Mouse (Mus musculus) limb, embryonic 10.5 days (tissue): ENCODE measurements around the gene Slco2a1. TPM values are rescaled to one million over a fixed set of nuclear protein-coding genes. Genes with fewer than 3 reads are reported as not detected.

Experiments
- DNase-seq: peaks from one replicate; pipeline ENCODE4 v3.0.0-alpha.2; 2017; ENCODE audit warnings: low spot score
- H3K27ac ChIP-seq: fragments of 300-500 bp; sonication (generic); 2 replicates; pipeline ENCODE4 v1.5.1; 2016; ENCODE audit warnings: mild to moderate bottlenecking
- H3K27me3 ChIP-seq: fragments of 300-500 bp; sonication (generic); 2 replicates; pipeline ENCODE4 v1.6.1; 2016; ENCODE audit warnings: low read depth, mild to moderate bottlenecking; ENCODE audit not compliant: poor library complexity, severe bottlenecking
- H3K36me3 ChIP-seq: fragments of 300-500 bp; sonication (generic); 2 replicates; pipeline ENCODE4 v1.6.1; 2016; ENCODE audit warnings: mild to moderate bottlenecking, moderate library complexity
- H3K4me1 ChIP-seq: fragments of 300-500 bp; sonication (generic); 2 replicates; pipeline ENCODE4 v1.6.1; 2016
- H3K4me3 ChIP-seq: fragments of 300-500 bp; sonication (generic); 2 replicates; pipeline ENCODE4 v1.5.1; 2016; ENCODE audit warnings: mild to moderate bottlenecking, moderate library complexity
- H3K9me3 ChIP-seq: fragments of 300-500 bp; sonication (generic); replicated peaks from 2 replicates; pipeline ENCODE4 v1.6.1; 2016; ENCODE audit warnings: mild to moderate bottlenecking
- WGBS: fragments of 180-500 bp; shearing (Covaris S2); methylation state at CpG from one replicate; pipeline ENCODE4 v1.1.7; 2016; 5-methylcytosine and 5-hydroxymethylcytosine counted together
- polyA plus RNA-seq: library from polyadenylated mRNA; unstranded; fragments of >200 nt; fragmentation: Nextera tagmentation; extraction: Ambion mirVana; gene quantifications from 2 replicates; pipeline ENCODE4 v1.2.1, GENCODE M21; 2016

Gene Slco2a1
- polyA plus RNA-seq = 0.29 and 0.50 TPM in 2 replicates

DNA sequence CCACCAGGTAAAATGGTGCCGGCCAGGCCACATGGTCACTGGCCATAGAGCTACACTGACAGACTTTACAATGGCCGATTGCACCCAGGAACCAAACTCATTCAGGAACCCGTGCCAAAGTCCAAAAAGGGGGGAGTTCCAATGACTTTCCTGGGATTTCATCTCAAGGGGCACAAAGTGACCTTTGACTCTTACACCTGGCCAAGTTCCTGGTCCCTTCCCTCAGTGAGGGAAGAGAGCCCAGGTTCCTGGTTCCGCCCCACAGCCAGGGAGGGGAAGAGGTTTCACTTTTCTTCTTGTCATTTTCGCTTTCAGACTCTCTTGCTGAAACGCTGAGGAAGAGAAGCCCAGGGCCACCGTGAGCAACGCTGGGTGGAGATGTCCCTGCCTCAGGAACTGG is at the start of gene Slco2a1:
TSS of gene Slco2a1 (plus strand) at position 251 of the 400 bp plus-strand sequence.
- Histone ChIP-seq H3K4me3 (no peak within 1 kb of the TSS), H3K27ac (no peak within 1 kb of the TSS), H3K9me3 (no peaks in the 10 kb centered on the region), H3K36me3 (no peaks in the 10 kb centered on the region), H3K27me3 (no peaks in the 10 kb centered on the region), H3K4me1 (peaks cover 16% of the 10 kb centered on the region)
- 87% methylated on average over 8 of the region's 8 CpGs for WGBS
- DNase-seq = no peak

DNA sequence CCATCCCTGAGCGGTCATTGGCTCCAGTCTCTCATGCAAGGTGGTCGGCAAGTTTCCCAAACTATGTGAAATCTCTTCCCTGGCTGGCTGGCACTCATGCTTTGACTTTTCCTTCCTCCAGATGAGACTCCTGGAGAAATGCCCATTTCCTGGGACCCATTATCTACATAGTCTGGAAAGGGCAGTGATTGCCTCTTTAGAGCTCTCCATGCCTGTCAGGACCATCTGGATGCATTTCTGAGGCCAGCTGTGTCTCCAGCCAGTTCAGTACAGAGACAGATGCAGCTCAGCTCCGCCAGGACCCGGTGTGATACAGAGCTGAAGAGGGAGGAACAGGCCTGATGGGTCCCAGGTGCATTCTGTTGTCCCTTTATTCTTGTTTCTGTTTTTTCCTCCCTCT is 46.3 kb upstream of the Slco2a1 start:
- DNase-seq = no peak
- H3K27ac ChIP-seq = no peak overlapping the region

DNA sequence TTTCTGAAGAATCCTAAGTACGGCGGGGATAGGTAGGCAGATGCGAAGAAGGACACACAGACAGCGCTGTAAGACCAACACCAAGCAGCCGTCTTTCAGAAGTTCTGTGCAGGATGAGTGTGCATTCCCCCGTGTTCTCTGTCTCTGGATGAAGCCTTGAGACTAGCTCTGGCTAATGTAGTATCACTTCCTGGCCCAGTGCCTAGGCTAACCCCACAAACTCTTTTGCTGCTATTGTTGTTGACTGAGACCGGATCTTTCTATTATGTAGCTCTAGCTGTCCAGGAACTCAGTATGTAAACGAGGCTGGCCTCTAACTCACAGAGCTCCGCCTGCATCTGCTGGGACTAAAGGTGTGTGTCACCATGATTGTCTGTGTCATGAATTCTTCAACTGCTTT is 43.6 kb upstream of the Slco2a1 start:
- H3K4me3 ChIP-seq = no peak overlapping the region
- H3K27ac ChIP-seq = no peak overlapping the region
- WGBS = 91% methylated on average over 9 of the region's 9 CpGs
- H3K27me3 ChIP-seq = no peaks in the 10 kb centered on the region
- H3K4me1 ChIP-seq = no peaks in the 10 kb centered on the region
- DNase-seq = no peak
- no peaks in the 10 kb centered on the region for H3K9me3 ChIP-seq
- H3K36me3 ChIP-seq = no peaks in the 10 kb centered on the region

More for the DNA sequence above, 46.3 kb upstream of the Slco2a1 start:
- Histone ChIP-seq H3K4me1 (no peaks in the 10 kb centered on the region), H3K9me3 (no peaks in the 10 kb centered on the region), H3K27me3 (no peaks in the 10 kb centered on the region), H3K4me3 (no peak overlapping the region), H3K36me3 (no peaks in the 10 kb centered on the region)
- 80% methylated on average over 4 of the region's 4 CpGs for WGBS

DNA sequence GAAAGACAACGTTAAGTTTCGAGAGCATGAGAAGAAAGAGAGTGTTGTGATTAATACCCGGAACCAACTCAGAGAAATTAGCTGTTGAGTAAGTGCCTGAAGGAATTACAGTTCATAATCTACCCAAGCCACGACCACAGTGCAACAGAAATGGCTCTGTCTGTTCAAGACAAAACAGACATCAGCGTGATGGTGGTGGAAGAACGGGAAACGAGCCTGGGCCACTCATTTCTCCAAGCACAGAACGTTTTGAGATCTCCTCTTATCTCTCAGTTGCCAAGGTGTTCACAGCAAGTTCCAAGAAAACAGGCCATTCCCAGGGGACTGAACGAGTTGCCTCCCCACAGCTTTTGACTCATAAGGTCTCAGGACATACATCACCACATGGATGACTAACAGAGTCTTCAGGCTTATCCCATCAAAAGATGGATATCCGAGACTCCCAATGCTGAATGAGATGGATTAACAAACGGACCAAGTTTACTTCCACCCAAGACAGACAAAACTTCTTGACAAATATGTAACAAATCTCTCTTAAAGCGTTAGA is 42.0 kb upstream of the Slco2a1 start:
- H3K36me3 ChIP-seq = no peaks in the 10 kb centered on the region
- H3K9me3 ChIP-seq = no peaks in the 10 kb centered on the region
- no peaks in the 10 kb centered on the region for H3K4me1 ChIP-seq
- WGBS = 86% methylated on average over 12 of the region's 12 CpGs
- DNase-seq = no peak
- no peak overlapping the region for H3K27ac ChIP-seq
- H3K27me3 ChIP-seq = no peaks in the 10 kb centered on the region
- H3K4me3 ChIP-seq = no peak overlapping the region

DNA sequence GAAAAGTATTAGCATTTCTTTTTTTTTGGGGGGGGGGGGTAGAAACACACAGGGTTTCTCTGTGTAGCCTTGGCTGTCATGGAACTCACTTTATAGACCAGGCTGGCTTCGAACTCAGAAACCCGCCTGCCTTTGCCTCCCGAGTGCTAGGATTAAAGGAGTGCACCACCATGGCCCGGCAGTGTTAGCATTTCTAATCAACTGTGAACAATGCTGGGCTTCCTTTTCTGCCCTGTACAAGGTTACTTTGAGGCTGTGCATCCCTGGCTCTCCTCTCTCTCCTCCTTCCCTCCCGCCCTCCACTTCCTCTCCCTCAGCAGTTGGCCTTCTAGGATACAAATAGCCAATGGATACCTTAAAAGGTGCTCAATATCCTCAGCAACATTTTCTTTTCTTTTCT is 39.8 kb upstream of the Slco2a1 start:
- Histone ChIP-seq H3K4me1 (no peaks in the 10 kb centered on the region), H3K27me3 (no peaks in the 10 kb centered on the region), H3K9me3 (no peaks in the 10 kb centered on the region), H3K36me3 (no peaks in the 10 kb centered on the region), H3K27ac (no peak overlapping the region), H3K4me3 (no peak overlapping the region)
- DNase-seq = no peak
- WGBS = 87% methylated on average over 5 of the region's 5 CpGs

DNA sequence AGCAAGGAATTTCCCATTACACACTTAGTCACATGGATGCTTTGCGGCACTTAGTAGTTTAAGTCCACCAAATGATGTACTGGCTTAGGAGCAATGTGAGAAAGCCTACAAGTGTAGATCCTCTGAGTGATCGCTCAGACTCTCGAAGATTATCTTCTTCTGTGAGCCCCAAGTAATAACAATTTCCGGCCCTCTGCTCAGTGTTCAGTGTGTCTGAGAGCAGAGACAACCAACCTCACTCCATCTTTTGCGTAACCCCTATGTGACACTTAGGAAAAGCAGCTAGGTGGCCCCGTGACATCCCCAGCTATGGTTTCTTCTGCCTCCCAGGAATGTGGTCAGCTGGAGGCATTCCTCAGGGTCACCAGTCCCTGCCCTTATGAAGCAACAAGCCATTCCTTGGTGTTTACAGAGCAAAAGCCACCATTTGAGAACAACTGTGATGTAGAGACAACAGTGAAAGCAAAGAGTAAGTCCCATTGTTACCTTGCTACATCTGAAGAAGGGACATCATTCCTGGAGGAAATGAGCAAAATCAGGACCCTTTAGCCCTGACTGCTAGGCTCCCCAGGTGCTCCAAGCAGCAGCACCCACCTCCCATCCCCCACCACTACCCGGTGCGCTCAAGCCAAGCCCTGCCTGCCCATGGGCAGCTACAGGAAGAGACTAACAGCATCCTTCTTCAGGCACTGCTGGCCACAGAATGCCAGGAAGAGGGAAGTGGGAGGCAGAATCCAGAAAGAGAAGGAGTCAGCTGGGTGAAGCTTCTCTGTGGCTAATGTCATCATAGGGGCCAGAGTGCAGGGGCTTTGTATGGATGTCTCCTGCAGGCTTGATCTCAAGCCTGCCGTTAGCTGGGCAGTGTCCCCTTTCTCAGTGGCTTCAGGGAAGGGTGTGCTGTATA is 37.2 kb upstream of the Slco2a1 start:
- no peaks in the 10 kb centered on the region for H3K4me1 ChIP-seq
- no peaks in the 10 kb centered on the region for H3K36me3 ChIP-seq
- no peaks in the 10 kb centered on the region for H3K27me3 ChIP-seq
- WGBS = 93% methylated on average over 9 of the region's 9 CpGs
- no peak for DNase-seq
- H3K4me3 ChIP-seq = no peak overlapping the region
- no peak overlapping the region; the same call in 1 of the 2 replicates for H3K27ac ChIP-seq
- H3K9me3 ChIP-seq = no peaks in the 10 kb centered on the region

DNA sequence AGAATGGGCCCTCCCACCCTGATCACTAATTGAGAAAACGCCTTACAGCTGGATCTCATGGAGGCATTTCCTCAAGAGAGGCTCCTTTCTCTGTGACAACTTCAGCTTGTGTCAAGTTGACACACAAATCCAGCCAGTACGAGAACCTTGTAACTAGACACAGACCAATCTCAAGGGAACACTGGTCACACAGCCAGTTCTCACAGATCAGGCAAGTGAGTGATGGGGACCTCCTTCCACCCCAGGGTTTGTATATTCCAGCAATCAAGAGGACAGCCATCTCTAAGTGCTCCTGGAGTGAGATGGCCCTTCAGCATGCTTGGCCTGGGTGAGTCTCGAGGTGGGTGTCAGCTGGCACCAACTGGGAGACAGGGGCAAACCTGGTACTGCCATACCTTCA is 32.6 kb upstream of the Slco2a1 start:
- no peak overlapping the region for H3K27ac ChIP-seq
- no peaks in the 10 kb centered on the region for H3K9me3 ChIP-seq
- WGBS = 83% methylated on average over 3 of the region's 3 CpGs
- H3K4me1 ChIP-seq = peaks cover 2% of the 10 kb centered on the region
- no peaks in the 10 kb centered on the region for H3K27me3 ChIP-seq
- DNase-seq = no peak
- no peak overlapping the region for H3K4me3 ChIP-seq
- no peaks in the 10 kb centered on the region for H3K36me3 ChIP-seq

DNA sequence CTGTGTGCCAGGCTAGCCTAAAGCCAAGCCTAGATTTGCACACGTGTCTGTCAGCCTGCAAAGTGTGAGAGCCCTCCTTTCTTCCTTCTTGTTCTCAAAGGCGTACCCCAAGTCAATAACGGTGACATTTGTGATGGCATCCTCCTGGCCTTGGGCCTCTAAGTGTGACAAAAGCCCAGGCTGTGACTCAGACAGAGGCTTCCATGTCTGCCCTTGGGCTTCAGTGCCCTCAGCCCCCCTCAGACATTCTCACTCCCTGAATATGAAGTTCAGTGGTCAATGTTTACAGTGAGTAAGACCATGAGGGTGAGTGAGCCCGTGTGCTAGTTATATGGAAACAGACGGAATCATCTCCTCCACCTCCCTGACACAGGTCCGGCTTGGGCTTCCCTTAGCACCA is 29.8 kb upstream of the Slco2a1 start:
- Histone ChIP-seq H3K27me3 (no peaks in the 10 kb centered on the region), H3K9me3 (no peaks in the 10 kb centered on the region), H3K27ac (no peak overlapping the region), H3K4me1 (peaks cover 26% of the 10 kb centered on the region), H3K4me3 (no peak overlapping the region), H3K36me3 (no peaks in the 10 kb centered on the region)
- DNase-seq = no peak
- 81% methylated on average over 6 of the region's 6 CpGs for WGBS

DNA sequence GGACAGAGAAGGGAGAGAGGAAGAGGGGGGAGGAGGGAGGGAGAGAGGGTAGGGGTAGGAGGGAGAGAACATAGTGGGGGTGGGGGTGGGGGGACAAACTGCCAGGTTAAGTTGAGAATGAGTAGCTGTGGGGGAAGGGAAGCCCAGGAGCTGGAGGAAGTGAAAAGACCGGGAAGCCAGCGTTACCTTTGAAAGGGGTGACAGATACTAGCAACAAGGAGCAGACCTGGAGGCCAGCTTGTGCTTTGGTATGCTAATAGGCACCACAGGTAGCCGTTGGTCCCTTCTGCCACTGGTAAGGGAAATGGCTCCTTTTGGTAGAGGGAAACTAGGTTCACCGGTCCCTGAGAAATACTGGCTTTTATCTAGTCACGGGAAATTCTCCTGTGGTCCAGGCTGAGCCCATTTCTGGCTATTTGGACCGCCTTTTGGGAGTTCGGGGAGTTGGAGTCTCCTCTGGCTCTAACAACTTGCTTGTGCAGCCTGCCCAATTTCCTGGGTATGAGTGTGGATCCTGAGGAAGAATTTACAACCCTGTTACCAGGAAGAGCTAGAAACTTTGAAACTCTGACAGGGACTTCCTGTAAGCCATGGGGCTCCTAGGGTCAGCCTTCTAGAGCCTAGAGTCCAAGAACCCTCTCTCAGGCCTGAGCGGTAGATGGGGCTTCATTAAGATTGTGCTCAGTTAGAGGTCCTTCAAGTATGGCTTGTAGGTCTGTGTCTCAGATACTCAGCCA is 27.0 kb upstream of the Slco2a1 start:
- 17% methylated on average over 8 of the region's 8 CpGs for WGBS
- Histone ChIP-seq H3K27me3 (no peaks in the 10 kb centered on the region), H3K9me3 (no peaks in the 10 kb centered on the region), H3K36me3 (no peaks in the 10 kb centered on the region), H3K27ac (peak overlapping the region; percentile 2; the same call in 1 of the 2 replicates), H3K4me3 (no peak overlapping the region), H3K4me1 (peaks cover 28% of the 10 kb centered on the region)
- DNase-seq = no peak

DNA sequence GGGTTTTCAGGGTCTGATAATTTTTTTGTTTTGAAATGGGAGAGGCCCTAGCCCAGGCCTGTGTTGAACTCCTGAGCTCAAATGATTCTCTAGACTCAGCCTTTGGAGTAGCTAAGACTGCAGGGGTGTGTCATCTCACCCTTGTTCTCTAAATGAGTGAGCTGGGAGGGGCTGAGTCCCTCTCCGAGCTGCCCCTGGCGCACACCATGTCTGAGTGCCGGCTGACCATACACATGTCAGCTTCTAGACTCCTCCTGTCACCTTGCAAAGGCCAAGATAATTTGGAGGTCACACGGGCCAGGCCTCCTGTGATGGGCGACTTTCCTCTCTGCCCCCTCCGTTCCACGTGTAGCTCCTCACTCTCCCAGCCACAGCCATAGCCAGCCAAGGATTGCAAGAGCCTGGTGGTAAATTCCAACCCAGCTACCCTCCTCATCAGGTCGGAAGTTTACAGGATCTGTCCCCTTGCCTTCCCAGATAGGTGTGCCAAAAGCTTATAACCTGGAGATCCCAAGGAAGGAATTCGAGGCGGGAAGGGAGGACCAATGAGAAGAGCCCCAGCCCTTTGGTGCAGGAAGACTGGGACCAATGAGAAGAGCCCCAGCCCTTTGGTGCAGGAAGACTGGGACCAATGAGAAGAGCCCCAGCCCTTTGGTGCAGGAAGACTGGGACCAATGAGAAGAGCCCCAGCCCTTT is 26.3 kb upstream of the Slco2a1 start:
- Histone ChIP-seq H3K27me3 (no peaks in the 10 kb centered on the region), H3K4me1 (peaks cover 28% of the 10 kb centered on the region), H3K4me3 (no peak overlapping the region), H3K27ac (0 out of 2 replicates have a peak overlapping the region, but pooled peaks have one; percentile 2), H3K36me3 (no peaks in the 10 kb centered on the region), H3K9me3 (no peaks in the 10 kb centered on the region)
- 65% methylated on average over 10 of the region's 10 CpGs for WGBS
- no peak for DNase-seq

DNA sequence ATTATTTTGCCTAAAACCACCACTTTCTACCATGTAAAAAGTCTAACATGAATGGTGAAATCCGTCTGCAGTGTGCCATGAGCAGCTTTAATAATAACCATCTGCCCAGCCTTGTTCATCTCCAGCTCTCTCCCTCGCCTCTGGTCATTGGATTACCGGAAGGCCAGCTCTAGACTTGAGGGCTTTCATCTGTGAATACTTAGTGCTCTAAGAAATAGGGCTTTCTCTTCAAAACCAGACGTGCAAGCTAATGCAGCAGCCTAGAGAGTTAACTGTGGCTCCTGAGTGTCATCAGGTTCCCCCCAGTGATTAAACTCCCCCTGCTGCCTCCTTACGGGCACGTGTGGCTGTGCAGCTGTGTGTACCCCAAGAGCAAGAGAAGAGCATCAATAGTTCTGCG is 25.2 kb upstream of the Slco2a1 start:
- Histone ChIP-seq H3K36me3 (no peaks in the 10 kb centered on the region), H3K9me3 (no peaks in the 10 kb centered on the region), H3K4me3 (no peak overlapping the region), H3K4me1 (peaks cover 28% of the 10 kb centered on the region), H3K27me3 (no peaks in the 10 kb centered on the region), H3K27ac (no peak overlapping the region)
- DNase-seq = no peak
- 46% methylated on average over 7 of the region's 7 CpGs for WGBS

DNA sequence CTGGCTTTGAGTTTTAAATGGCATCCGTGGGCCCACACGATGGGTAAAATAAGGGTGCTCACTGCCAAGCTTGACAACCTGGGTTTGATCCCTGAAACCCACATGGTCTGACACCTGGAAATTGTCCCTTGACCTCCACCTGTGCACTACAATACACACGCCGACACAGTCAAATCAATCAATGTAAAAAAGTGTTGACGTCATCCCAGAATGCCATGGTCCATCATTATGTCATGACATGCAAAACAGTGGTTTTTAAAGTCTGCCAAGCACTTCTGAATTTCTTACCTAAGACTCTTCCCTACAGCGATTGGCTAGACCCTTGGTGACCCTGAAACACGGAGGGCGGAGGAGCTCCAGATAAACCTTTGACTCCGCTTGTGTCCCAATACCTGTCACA is 23.9 kb upstream of the Slco2a1 start:
- no peak for DNase-seq
- WGBS = 89% methylated on average over 9 of the region's 9 CpGs
- H3K4me1 ChIP-seq = peaks cover 28% of the 10 kb centered on the region
- no peak overlapping the region for H3K27ac ChIP-seq
- no peaks in the 10 kb centered on the region for H3K9me3 ChIP-seq
- no peaks in the 10 kb centered on the region for H3K27me3 ChIP-seq
- no peak overlapping the region for H3K4me3 ChIP-seq
- no peaks in the 10 kb centered on the region for H3K36me3 ChIP-seq
